Mouse (Mus musculus): ENCODE data around the gene Simc1. TPM values are rescaled to one million over a fixed set of nuclear protein-coding genes. Genes with fewer than 3 reads are reported as not detected.
"Not testable (repeated sequence)": the region's sequence is repeated elsewhere in the genome, so short reads cannot be mapped to it uniquely, and the experiment has no call there.

Simc1 gene
- 9.1 and 12.7 TPM in 2 replicates for total RNA-seq (2017)

- peak; percentile 85 for ATAC-seq (replicated peaks; ENCODE audit: low read depth, poor library complexity, severe bottlenecking)
Observed at GRCm38 (mm10) chr13:54503604-54504521, at the start of gene Simc1. Gene Simc1, plus strand, starts transcription at chr13:54503779.

GRCm38 (mm10) chr13:54457062-54457461 is 46.5 kb upstream of the Simc1 start:
- ATAC-seq (replicated peaks; ENCODE audit: low read depth, poor library complexity, severe bottlenecking) = no peak

- no peak for ATAC-seq (replicated peaks; ENCODE audit: low read depth, poor library complexity, severe bottlenecking)
Observed at GRCm38 (mm10) chr13:54459282-54459681, 44.3 kb upstream of the Simc1 start.

- peak; percentile 100 for ATAC-seq (replicated peaks; ENCODE audit: low read depth, poor library complexity, severe bottlenecking)
Observed at GRCm38 (mm10) chr13:54468098-54469011, 35.2 kb upstream of the Simc1 start, which contains the start of gene Thoc3. Gene Thoc3, minus strand, starts transcription at chr13:54468849.

GRCm38 (mm10) chr13:54469012-54469354 is 34.6 kb upstream of the Simc1 start:
- ATAC-seq (replicated peaks; ENCODE audit: low read depth, poor library complexity, severe bottlenecking) = no peak

DNA sequence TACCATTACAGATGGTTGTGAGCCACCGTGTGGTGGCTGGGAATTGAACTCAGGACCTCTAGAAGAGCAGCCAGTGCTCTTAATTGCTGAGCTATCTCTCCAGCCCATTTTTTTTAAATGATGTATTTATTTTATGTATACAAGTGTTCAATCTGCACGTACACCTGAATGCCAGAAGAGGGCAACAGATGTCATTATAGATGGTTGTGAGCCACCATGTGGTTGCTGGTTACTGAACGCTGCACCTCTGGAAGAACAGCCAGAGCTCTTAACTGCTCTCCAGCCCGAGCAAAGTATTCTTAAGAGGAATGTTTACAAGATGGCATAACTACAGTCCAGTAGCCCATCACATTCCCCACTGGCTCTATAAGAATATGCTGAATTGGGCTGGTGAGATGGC is 31.6 kb upstream of the Simc1 start:
- no peak for ATAC-seq (replicated peaks; ENCODE audit: low read depth, poor library complexity, severe bottlenecking)

- no peak for ATAC-seq (replicated peaks; ENCODE audit: low read depth, poor library complexity, severe bottlenecking)
Observed at GRCm38 (mm10) chr13:54474996-54475395, 28.6 kb upstream of the Simc1 start.

DNA sequence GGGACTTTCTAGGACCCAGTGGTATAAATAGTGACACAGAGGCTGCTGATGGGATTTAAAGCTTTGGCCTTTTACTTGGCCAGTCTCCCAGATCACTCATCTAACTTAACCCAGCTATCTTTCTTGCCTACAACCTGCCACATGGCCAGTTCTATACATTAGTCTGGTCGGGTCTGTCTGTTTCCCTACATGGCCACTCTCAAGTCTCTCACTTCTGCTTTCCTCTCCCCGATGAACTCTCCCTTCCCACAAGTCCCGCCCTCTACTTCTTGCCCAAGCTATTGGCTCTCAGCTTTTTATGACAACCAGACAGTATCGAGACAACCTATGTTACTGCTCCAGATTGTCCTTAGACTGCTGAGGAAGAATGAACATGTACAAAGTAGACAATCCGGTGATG is 27.9 kb upstream of the Simc1 start:
- peak; percentile 99 for ATAC-seq (replicated peaks; ENCODE audit: low read depth, poor library complexity, severe bottlenecking)

GRCm38 (mm10) chr13:54479286-54479685 is 24.3 kb upstream of the Simc1 start:
- no peak for ATAC-seq (replicated peaks; ENCODE audit: low read depth, poor library complexity, severe bottlenecking)

GRCm38 (mm10) chr13:54481498-54481897 is 22.1 kb upstream of the Simc1 start:
- no peak for ATAC-seq (replicated peaks; ENCODE audit: low read depth, poor library complexity, severe bottlenecking)

GRCm38 (mm10) chr13:54490411-54490810 is 13.2 kb upstream of the Simc1 start:
- ATAC-seq (replicated peaks; ENCODE audit: low read depth, poor library complexity, severe bottlenecking) = no peak

DNA sequence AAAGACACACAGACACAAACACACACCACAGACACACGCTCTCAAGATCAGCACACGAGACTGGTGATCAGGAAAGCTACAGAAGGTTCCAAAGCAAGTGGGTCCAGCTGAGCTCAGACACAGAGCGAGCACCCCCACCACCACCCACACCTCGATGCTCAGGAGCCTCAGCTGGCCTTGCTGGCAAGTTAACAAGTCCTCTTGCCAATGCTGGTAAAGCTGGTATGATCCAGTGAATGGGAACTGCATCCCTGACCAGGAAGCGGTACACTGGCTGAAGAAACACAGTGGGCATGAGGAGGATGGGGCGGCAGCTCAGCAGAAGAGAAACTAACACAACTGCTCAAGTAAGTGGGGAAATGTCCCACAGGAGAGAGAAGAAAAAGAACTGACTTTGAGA is 12.2 kb upstream of the Simc1 start:
- ATAC-seq (replicated peaks; ENCODE audit: low read depth, poor library complexity, severe bottlenecking) = no peak

- ATAC-seq (replicated peaks; ENCODE audit: low read depth, poor library complexity, severe bottlenecking) = not testable (repeated sequence)
Observed at GRCm38 (mm10) chr13:54499551-54499950, 4.0 kb upstream of the Simc1 start.

DNA sequence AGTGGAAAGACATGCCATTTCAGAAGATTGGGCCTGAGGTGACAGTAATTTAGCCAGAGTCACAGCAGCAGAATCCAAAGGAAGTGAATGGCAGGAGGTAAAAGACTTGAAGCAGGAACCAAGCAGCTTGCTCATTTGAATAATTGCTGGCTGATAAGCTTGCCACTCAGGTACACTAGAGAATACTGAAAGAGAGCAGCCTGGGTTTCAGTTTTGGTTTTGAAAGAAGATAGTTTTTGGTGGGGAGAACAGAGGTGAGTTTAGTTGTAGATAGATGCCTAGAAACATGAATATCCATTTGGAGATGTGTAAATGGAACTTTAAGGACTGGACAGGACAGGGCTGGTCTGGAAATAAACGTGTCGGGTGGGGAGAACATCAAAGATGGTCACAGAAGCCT is 2.2 kb upstream of the Simc1 start:
- no peak for ATAC-seq (replicated peaks; ENCODE audit: low read depth, poor library complexity, severe bottlenecking)

DNA sequence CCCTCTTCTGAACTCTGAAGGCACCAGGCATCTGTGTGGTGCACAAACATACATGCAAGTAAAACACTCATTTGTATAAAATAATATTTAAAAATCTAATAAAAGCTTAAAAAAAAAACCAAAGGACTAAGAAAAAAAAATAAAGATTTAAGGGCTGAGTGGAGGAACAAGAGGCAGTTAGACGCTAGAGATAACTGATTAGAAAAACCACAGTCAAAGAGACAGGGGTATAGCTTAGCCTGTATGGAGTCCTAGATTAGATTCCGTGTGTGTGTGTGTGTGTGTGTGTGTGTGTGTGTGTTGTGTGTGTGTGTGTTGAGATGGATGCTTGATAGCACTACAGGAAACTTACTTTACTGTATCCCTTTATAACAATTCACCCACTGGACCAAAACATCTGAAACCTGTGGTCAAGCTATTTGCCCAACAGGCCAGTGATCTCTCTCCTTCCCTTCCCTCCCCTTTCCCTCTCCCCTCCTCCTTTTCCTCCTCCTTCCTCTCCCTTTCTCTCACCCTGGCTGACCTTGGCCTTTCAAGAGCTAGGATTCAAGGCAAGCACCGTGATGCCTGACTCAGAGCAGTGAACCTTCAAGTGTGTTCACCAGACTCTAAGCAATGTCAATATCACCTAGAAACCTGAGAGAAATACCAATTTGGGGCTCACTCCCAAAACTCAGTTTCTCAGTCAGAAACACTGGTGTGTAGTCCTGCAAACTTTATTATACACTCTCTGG is 1.5 kb upstream of the Simc1 start:
- ATAC-seq (replicated peaks; ENCODE audit: low read depth, poor library complexity, severe bottlenecking) = no peak

DNA sequence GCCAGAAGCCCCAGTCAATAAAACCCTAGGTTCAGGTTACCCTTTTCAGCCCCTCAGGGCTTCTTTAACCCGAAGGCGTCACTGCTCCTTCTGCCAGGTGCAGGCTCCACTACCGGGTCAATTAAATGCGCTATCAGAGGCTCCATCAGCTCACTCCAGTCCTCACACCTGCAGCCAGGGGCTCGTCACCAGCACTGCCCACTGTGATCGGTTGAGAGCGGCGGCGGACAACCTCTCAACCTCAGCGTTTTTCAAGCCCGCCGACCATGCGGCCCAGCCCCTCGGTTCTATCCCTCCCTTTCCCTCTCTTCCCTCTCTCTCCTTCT is 338 bp upstream of the Simc1 start:
- ATAC-seq (replicated peaks; ENCODE audit: low read depth, poor library complexity, severe bottlenecking) = peak; percentile 30; the same call in 1 of the 2 replicates

DNA sequence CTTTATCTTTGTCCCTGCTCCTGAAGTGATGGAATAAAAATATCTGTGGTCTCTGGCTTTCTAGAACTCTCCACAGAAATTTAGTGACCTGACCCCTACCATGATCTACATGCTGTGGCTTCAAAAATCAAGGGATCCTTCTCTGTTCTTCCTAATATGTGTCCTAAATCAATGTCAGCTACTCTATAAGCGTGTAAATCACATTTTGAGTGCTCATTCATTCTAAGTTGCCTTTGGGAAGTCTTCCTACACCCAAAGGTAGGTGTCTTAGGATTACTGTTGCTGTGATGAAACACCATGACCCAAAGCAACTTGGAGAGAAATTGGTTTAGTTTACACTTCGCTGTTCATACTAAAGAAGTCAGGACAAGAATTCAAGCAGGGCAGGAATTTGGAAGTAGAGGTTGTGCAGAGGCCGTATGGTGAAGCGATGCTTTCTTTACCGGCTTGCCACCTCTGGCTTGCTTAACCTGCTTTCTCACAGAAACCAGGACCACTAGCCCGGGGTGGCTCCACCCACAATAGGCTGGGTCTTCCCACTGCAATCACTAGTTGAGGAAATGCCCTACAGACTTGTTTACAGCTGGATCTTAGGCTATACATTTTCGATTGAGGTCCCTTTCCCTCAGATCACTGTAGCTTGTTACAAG is 1.2 kb downstream of the Simc1 start:
- no peak for ATAC-seq (replicated peaks; ENCODE audit: low read depth, poor library complexity, severe bottlenecking)

- no peak for ATAC-seq (replicated peaks; ENCODE audit: low read depth, poor library complexity, severe bottlenecking)
Observed at GRCm38 (mm10) chr13:54505920-54506319, 2.3 kb downstream of the Simc1 start.

DNA sequence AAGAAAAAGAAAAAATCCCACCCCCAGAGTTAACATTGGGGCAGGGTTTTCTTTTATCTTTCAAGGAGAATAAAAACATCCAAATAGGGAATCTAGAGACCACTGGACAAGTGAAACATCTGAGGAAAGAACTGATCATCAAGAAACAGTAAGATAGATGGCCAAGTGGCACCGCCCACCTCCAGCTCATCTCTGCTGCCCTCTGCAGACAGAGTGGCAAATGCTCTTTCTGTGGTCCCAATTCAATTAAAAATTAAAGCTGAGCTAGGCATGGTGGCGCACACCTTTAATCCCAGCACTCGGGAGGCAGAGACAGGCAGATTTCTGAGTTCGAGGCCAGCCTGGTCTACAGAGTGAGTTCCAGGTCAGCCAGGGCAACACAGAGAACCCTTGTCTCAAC is 16.6 kb downstream of the Simc1 start:
- ATAC-seq (replicated peaks; ENCODE audit: low read depth, poor library complexity, severe bottlenecking) = peak; percentile 65; the same call in 1 of the 2 replicates

GRCm38 (mm10) chr13:54521181-54521580 is 17.6 kb downstream of the Simc1 start:
- no peak for ATAC-seq (replicated peaks; ENCODE audit: low read depth, poor library complexity, severe bottlenecking)

Data from common myeloid progenitor, adult 5-6 weeks (primary cell).